In the genomic region with DNA sequence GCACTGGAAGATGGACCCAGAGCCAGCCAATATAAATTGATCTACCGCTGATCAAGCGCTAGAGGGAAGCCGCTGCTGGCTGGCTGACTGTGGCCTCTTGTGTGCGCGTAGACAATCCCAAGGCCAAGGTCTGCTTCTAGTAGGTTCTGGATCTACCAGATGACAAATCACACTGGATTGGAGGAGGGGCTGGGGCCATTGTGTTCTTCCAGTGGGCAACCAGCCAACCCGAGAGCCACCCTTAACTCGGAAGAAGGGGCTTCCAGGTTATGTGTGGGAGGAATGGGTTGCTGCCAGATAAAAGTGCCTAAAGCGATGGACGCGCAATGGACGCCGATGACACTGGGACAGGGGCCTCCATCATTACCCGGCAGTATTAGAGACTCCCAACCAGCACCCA, we compare ENCODE assay signal across 17 mouse cellular contexts. TPM values are rescaled to one million over a fixed set of nuclear protein-coding genes. Genes with fewer than 3 reads are reported as not detected.
DNase-seq lines count a peak whose midpoint lies in the region; ATAC-seq and TF ChIP-seq lines count a peak whose summit lies in the region.
"Had no signal": no experiment of that assay in that cellular context is flagged by ENCODE, and none has a peak within 500 bp of the region (broad histone marks: within the 10 kb centered on the region; RNA-seq: fewer than 3 reads in every experiment).

No protein-coding gene starts in this region.

- H3K27ac ChIP-seq in kidney, embryonic 16.5 days (ENCODE audit: low read length): peak overlapping the region; percentile 74
- no peak overlapping the region for H3K27ac ChIP-seq in limb, embryonic 13.5 days
- H3K27ac ChIP-seq: liver, embryonic 14.5 days; midbrain, embryonic 13.5 days had no signal

- ATAC-seq in kidney, embryonic 16.5 days (ENCODE audit: low FRiP score, low TSS enrichment): no peak
- ATAC-seq in G1E (ENCODE audit: extremely low read depth, insufficient number of reproducible peaks, low FRiP score, poor library complexity, severe bottlenecking): no peak
- no peak for ATAC-seq in limb, embryonic 13.5 days (ENCODE audit: low FRiP score, low read depth)
- ATAC-seq: forebrain, embryonic 14.5 days; midbrain, embryonic 13.5 days; Patski had no signal

- H3K4me2 ChIP-seq in kidney, embryonic 16.5 days (replicated peaks; ENCODE audit: low read depth, low read length): peak overlapping the region; percentile 44
- peak overlapping the region; percentile 44 for H3K4me2 ChIP-seq in limb, embryonic 13.5 days (replicated peaks)
- H3K4me2 ChIP-seq: midbrain, embryonic 13.5 days had no signal

- H3K36me3 ChIP-seq in kidney, embryonic 16.5 days (ENCODE audit: insufficient read depth, low read length): peaks cover 42% of the 10 kb centered on the region
- H3K36me3 ChIP-seq in G1E (replicated peaks): peaks cover 91% of the 10 kb centered on the region
- H3K36me3 ChIP-seq in limb, embryonic 13.5 days: peaks cover 43% of the 10 kb centered on the region

- no peaks in the 10 kb centered on the region for H3K27me3 ChIP-seq in kidney, embryonic 16.5 days (ENCODE audit: insufficient read depth, low read length)
- no peaks in the 10 kb centered on the region for H3K27me3 ChIP-seq in G1E (ENCODE audit: insufficient read depth, low read length)
- no peaks in the 10 kb centered on the region for H3K27me3 ChIP-seq in limb, embryonic 13.5 days
- H3K27me3 ChIP-seq: midbrain, embryonic 13.5 days; Patski had no signal

- no peak for TF ChIP-seq CTCF in G1E (IDR thresholded peaks at IDR 0.05; ENCODE audit: low read depth, low read length)

- H3K9me3 ChIP-seq in kidney, embryonic 16.5 days (ENCODE audit: low read length): no peaks in the 10 kb centered on the region
- H3K9me3 ChIP-seq in G1E (replicated peaks): no peaks in the 10 kb centered on the region
- no peaks in the 10 kb centered on the region for H3K9me3 ChIP-seq in limb, embryonic 13.5 days
- H3K9me3 ChIP-seq: midbrain, embryonic 13.5 days had no signal

- peak overlapping the region; percentile 43 for H3K9ac ChIP-seq in kidney, embryonic 16.5 days (replicated peaks; ENCODE audit: low read length)
- no peak overlapping the region; the same call in 1 of the 2 replicates for H3K9ac ChIP-seq in limb, embryonic 13.5 days
- H3K9ac ChIP-seq: liver, embryonic 14.5 days; midbrain, embryonic 13.5 days had no signal

- WGBS in kidney, embryonic 16.5 days: 77% methylated on average over 13 of the region's 13 CpGs
- WGBS in limb, embryonic 13.5 days: 72% methylated on average over 13 of the region's 13 CpGs

- peak overlapping the region; percentile 28 for H3K4me3 ChIP-seq in kidney, embryonic 16.5 days (ENCODE audit: low read length)
- H3K4me3 ChIP-seq in G1E (ENCODE audit: low read depth, low read length): peak overlapping the region; percentile 69; the same call in 1 of the 2 replicates
- peak overlapping the region; percentile 28 for H3K4me3 ChIP-seq in limb, embryonic 13.5 days
- H3K4me3 ChIP-seq: midbrain, embryonic 13.5 days had no signal

- H3K4me1 ChIP-seq in kidney, embryonic 16.5 days (ENCODE audit: insufficient read depth, low read length): peaks cover 14% of the 10 kb centered on the region
- peaks cover 94% of the 10 kb centered on the region for H3K4me1 ChIP-seq in G1E (ENCODE audit: insufficient read depth, low read depth, low read length)
- H3K4me1 ChIP-seq in limb, embryonic 13.5 days: peaks cover 14% of the 10 kb centered on the region

- peak; percentile 40 to 58 for DNase-seq in adrenal gland, postnatal 36 days
- no peak for DNase-seq in adrenal gland, postnatal 10 days
- no peak for DNase-seq in kidney, adult 8-10 months
- DNase-seq in G1E (ENCODE audit: low spot score): no peak
- no peak for DNase-seq in layer of hippocampus, adult 11-12 months (ENCODE audit: low spot score)
- DNase-seq in spleen, postnatal 4 days (ENCODE audit: low spot score in 2 of 2): no peak
- DNase-seq: cerebellum, postnatal 25 days; gastrocnemius, postnatal 36 days had no signal

RNA-seq across cellular contexts. Expression of a gene that starts 5.8 kb away (rescaled TPM):
- total RNA-seq in adrenal gland, postnatal 36 days (2021): 100 to 1,000 TPM; 308 to 325 TPM
- total RNA-seq in adrenal gland, postnatal 10 days (2021): 100 to 1,000 TPM; 452 to 487 TPM
- polyA plus RNA-seq in kidney, embryonic 16.5 days (2015; fragmentation: Nextera tagmentation; extraction: Ambion mirVana): 403 and 405 TPM in 2 replicates
- total RNA-seq in G1E (2014; fragmentation: Nextera tagmentation) (325 and 378 TPM in 2 replicates), G1E (2017) (432 and 434 TPM in 2 replicates)
- 465 and 565 TPM in 2 replicates for polyA plus RNA-seq in G1E (2012)
- 324 and 325 TPM in 2 replicates for polyA plus RNA-seq in limb, embryonic 13.5 days (2015; fragmentation: Nextera tagmentation; extraction: Ambion mirVana)

RNA-seq across cellular contexts. Expression of a gene that starts 6.0 kb away (rescaled TPM):
- 10 to 100 TPM; 87.2 to 88.2 TPM for total RNA-seq in adrenal gland, postnatal 36 days (2021)
- total RNA-seq in adrenal gland, postnatal 10 days (2021): 10 to 100 TPM; 85.5 to 94.1 TPM
- polyA plus RNA-seq in kidney, embryonic 16.5 days (2015; fragmentation: Nextera tagmentation; extraction: Ambion mirVana): 202 and 219 TPM in 2 replicates
- total RNA-seq in G1E (2014; fragmentation: Nextera tagmentation) (117 and 120 TPM in 2 replicates), G1E (2017) (228 and 262 TPM in 2 replicates)
- polyA plus RNA-seq in G1E (2012): 254 and 287 TPM in 2 replicates
- 190 and 201 TPM in 2 replicates for polyA plus RNA-seq in limb, embryonic 13.5 days (2015; fragmentation: Nextera tagmentation; extraction: Ambion mirVana)

RNA-seq across cellular contexts. Expression of a gene that starts 20.5 kb away (rescaled TPM):
- total RNA-seq in adrenal gland, postnatal 36 days (2021): 1 to 10 TPM; 5.5 to 9.6 TPM
- total RNA-seq in adrenal gland, postnatal 10 days (2021): 10 to 100 TPM; 13.0 to 13.5 TPM
- 13.8 and 16.4 TPM in 2 replicates for polyA plus RNA-seq in kidney, embryonic 16.5 days (2015; fragmentation: Nextera tagmentation; extraction: Ambion mirVana)
- total RNA-seq in G1E (2014; fragmentation: Nextera tagmentation): 66.2 and 72.6 TPM in 2 replicates
- 309 and 356 TPM in 2 replicates for total RNA-seq in G1E (2017)
- polyA plus RNA-seq in G1E (2012): 54.9 and 129 TPM in 2 replicates
- 9.0 and 10.9 TPM in 2 replicates for polyA plus RNA-seq in limb, embryonic 13.5 days (2015; fragmentation: Nextera tagmentation; extraction: Ambion mirVana)

RNA-seq across cellular contexts. Expression of a gene that starts 23.2 kb away (rescaled TPM):
- 100 to 1,000 TPM; 331 to 397 TPM for total RNA-seq in adrenal gland, postnatal 36 days (2021)
- 100 to 1,000 TPM; 321 to 324 TPM for total RNA-seq in adrenal gland, postnatal 10 days (2021)
- polyA plus RNA-seq in kidney, embryonic 16.5 days (2015; fragmentation: Nextera tagmentation; extraction: Ambion mirVana): 527 and 541 TPM in 2 replicates
- 61.7 and 62.9 TPM in 2 replicates for total RNA-seq in G1E (2014; fragmentation: Nextera tagmentation)
- total RNA-seq in G1E (2017): 130 and 176 TPM in 2 replicates
- polyA plus RNA-seq in G1E (2012): 26.1 and 38.8 TPM in 2 replicates
- 480 and 513 TPM in 2 replicates for polyA plus RNA-seq in limb, embryonic 13.5 days (2015; fragmentation: Nextera tagmentation; extraction: Ambion mirVana)

RNA-seq across cellular contexts. Expression of a gene that starts 37.9 kb away (rescaled TPM):
- total RNA-seq in adrenal gland, postnatal 36 days (2021): under 1 TPM in 1 of 2 experiments, not detected in 1; 0.56 TPM
- 1 to 10 TPM in 1 of 2 experiments, not detected in 1; 1.1 TPM for total RNA-seq in adrenal gland, postnatal 10 days (2021)
- 0.14 TPM in 1 of 2 replicates, not detected in the other for polyA plus RNA-seq in kidney, embryonic 16.5 days (2015; fragmentation: Nextera tagmentation; extraction: Ambion mirVana)
- total RNA-seq in G1E (2014; fragmentation: Nextera tagmentation) (not detected in 2 replicates), G1E (2017) (not detected in 2 replicates)
- polyA plus RNA-seq in G1E (2012): not detected in 2 replicates
- 0.11 TPM in 1 of 2 replicates, not detected in the other for polyA plus RNA-seq in limb, embryonic 13.5 days (2015; fragmentation: Nextera tagmentation; extraction: Ambion mirVana)
- total RNA-seq: hematopoietic stem cell, adult 5-6 weeks; neutrophil, adult 5-6 weeks had no signal
- polyA plus RNA-seq: brain, embryonic 14.5 days; forebrain, embryonic 14.5 days; liver, embryonic 14.5 days; midbrain, embryonic 13.5 days had no signal

Comparison
In these comparisons a context has a peak if more than half of its experiments do, and no peak if none do; other contexts are left out.
1. DNase-seq: peak in adrenal gland, postnatal 36 days (2 of 2); none in adrenal gland, postnatal 10 days (single experiment), kidney, adult 8-10 months (0 of 2), G1E (single experiment), layer of hippocampus, adult 11-12 months (single experiment) and spleen, postnatal 4 days (0 of 2).
2. RNA of a gene that starts 20.5 kb away (total RNA-seq): 66.2 to 356 TPM in G1E; 13.0 to 13.5 TPM in adrenal gland, postnatal 10 days and 5.5 to 9.6 TPM in adrenal gland, postnatal 36 days; every median in the first group is over 4 times any median in the second.
3. Peak in every context shown above with its lines, with median percentiles within 50 percentile points of each other: H3K4me3 ChIP-seq.